Mouse (Mus musculus) G1E (cell line): ENCODE data around the gene Il11.

Experiments
- CTCF ChIP-seq: IDR thresholded peaks from 2 replicates; pipeline ENCODE4 v1.5.1; 2012; ENCODE audit warnings: low read depth, low read length, inconsistent platforms, mixed read lengths
- GATA1 ChIP-seq: IDR thresholded peaks from 2 replicates; pipeline ENCODE4 v1.6.1; 2012; ENCODE audit warnings: borderline replicate concordance, low read length, inconsistent platforms, mixed read lengths
- GATA2 ChIP-seq: IDR thresholded peaks from 2 replicates; pipeline ENCODE4 v1.6.1; 2012; ENCODE audit warnings: low read depth, low read length, inconsistent platforms, borderline replicate concordance

GRCm38 (mm10) chr7:4816559-4816958 is 33.9 kb upstream of the Il11 start:
- TF ChIP-seq CTCF: no peak
- no peak for TF ChIP-seq GATA1
- no peak for TF ChIP-seq GATA2
